Comparison of ENCODE assay signal across 8 mouse cellular contexts in genomic region chr2:120068555-120069465, GRCm38 (mm10). TPM values are rescaled to one million over a fixed set of nuclear protein-coding genes. Genes with fewer than 3 reads are reported as not detected.
DNase-seq lines count a peak whose midpoint lies in the region; ATAC-seq and TF ChIP-seq lines count a peak whose summit lies in the region.

No protein-coding gene starts in this region.

- WGBS in embryonic facial prominence, embryonic 13.5 days, result 40% methylated on average over 16 of the region's 16 CpGs
- 40% methylated on average over 16 of the region's 16 CpGs for WGBS in intestine, embryonic 14.5 days
- WGBS in lung, postnatal 0 days, result 45% methylated on average over 16 of the region's 16 CpGs

- no peaks in the 10 kb centered on the region; the same call in 1 of the 2 replicates for H3K27me3 ChIP-seq in embryonic facial prominence, embryonic 13.5 days
- H3K27me3 ChIP-seq in intestine, embryonic 14.5 days (replicated peaks; ENCODE audit: control insufficient read depth, insufficient read depth, low read length), result no peaks in the 10 kb centered on the region
- H3K27me3 ChIP-seq in lung, postnatal 0 days (replicated peaks; ENCODE audit: insufficient read depth, low read length), result no peaks in the 10 kb centered on the region

- no peak overlapping the region for H3K4me3 ChIP-seq in embryonic facial prominence, embryonic 13.5 days
- H3K4me3 ChIP-seq in intestine, embryonic 14.5 days (ENCODE audit: low read depth, low read length), result no peak overlapping the region
- no peak overlapping the region for H3K4me3 ChIP-seq in lung, postnatal 0 days (ENCODE audit: low read depth, low read length)

- no peak overlapping the region for H3K27ac ChIP-seq in embryonic facial prominence, embryonic 13.5 days
- no peak overlapping the region for H3K27ac ChIP-seq in intestine, embryonic 14.5 days (ENCODE audit: low read depth)
- H3K27ac ChIP-seq in lung, postnatal 0 days (ENCODE audit: low read length), result no peak overlapping the region

- no peak for TF ChIP-seq EP300 in lung, postnatal 0 days (IDR thresholded peaks at IDR 0.05)

- H3K36me3 ChIP-seq in embryonic facial prominence, embryonic 13.5 days, result no peaks in the 10 kb centered on the region
- no peaks in the 10 kb centered on the region for H3K36me3 ChIP-seq in intestine, embryonic 14.5 days (ENCODE audit: control insufficient read depth, insufficient read depth, low read length)
- no peaks in the 10 kb centered on the region for H3K36me3 ChIP-seq in lung, postnatal 0 days (ENCODE audit: insufficient read depth, low read length)

- intact Hi-C loops in heart, postnatal 10 days (cut with DNase I), result no loop called here
- intact Hi-C loops in heart, postnatal 36 days (cut with DNase I), result no loop called here

- peak; percentile 45 to 59 for DNase-seq in heart, postnatal 10 days
- DNase-seq in heart, postnatal 36 days, result no peak
- peak; percentile 56 for DNase-seq in ZHBTc4 (ENCODE audit: low read depth, low spot score)
- no peak for DNase-seq in intestine, embryonic 14.5 days (ENCODE audit: low spot score)
- DNase-seq in lung, postnatal 0 days (ENCODE audit: low spot score), result peak; percentile 64
- peak; percentile 30 for DNase-seq in retina, postnatal 7 days (ENCODE audit: low read depth, low spot score)

- peak; percentile 85 for TF ChIP-seq CTCF in lung, postnatal 0 days (IDR thresholded peaks at IDR 0.05)

- 0 out of 2 replicates have a peak, but pooled peaks cover 2% of the 10 kb centered on the region for H3K4me1 ChIP-seq in embryonic facial prominence, embryonic 13.5 days
- no peaks in the 10 kb centered on the region for H3K4me1 ChIP-seq in intestine, embryonic 14.5 days (replicated peaks; ENCODE audit: control insufficient read depth, insufficient read depth, low read length)
- H3K4me1 ChIP-seq in lung, postnatal 0 days (ENCODE audit: insufficient read depth, low read depth, low read length), result no peaks in the 10 kb centered on the region

- peak overlapping the region; percentile 57; the same call in 1 of the 2 replicates for H3K9ac ChIP-seq in embryonic facial prominence, embryonic 13.5 days
- no peak overlapping the region for H3K9ac ChIP-seq in intestine, embryonic 14.5 days (ENCODE audit: low read length)
- H3K9ac ChIP-seq in lung, postnatal 0 days (replicated peaks; ENCODE audit: low read depth), result no peak overlapping the region

- H3K9me3 ChIP-seq in embryonic facial prominence, embryonic 13.5 days, result no peaks in the 10 kb centered on the region
- no peaks in the 10 kb centered on the region for H3K9me3 ChIP-seq in intestine, embryonic 14.5 days (ENCODE audit: control insufficient read depth, low read length)
- H3K9me3 ChIP-seq in lung, postnatal 0 days (ENCODE audit: low read length), result no peaks in the 10 kb centered on the region

- peak overlapping the region; percentile 43 for H3K4me2 ChIP-seq in embryonic facial prominence, embryonic 13.5 days
- no peak overlapping the region for H3K4me2 ChIP-seq in intestine, embryonic 14.5 days (ENCODE audit: low read length)
- H3K4me2 ChIP-seq in lung, postnatal 0 days (replicated peaks; ENCODE audit: low read depth, low read length), result no peak overlapping the region

- ATAC-seq in embryonic facial prominence, embryonic 13.5 days (ENCODE audit: insufficient number of reproducible peaks, insufficient read depth, low FRiP score, low TSS enrichment, low read depth), result no peak
- peak; percentile 59 for ATAC-seq in intestine, embryonic 14.5 days (replicated peaks; ENCODE audit: low FRiP score, low TSS enrichment, low read depth)
- ATAC-seq in lung, postnatal 0 days, result peak; percentile 60
- no peak for ATAC-seq in erythroblast, adult 5-6 weeks (replicated peaks; ENCODE audit: low FRiP score, poor library complexity, severe bottlenecking)

RNA-seq across cellular contexts. Expression of gene Pla2g4b, which starts 35.6 kb away (rescaled TPM):
- 1 to 10 TPM; 1.7 to 1.8 TPM for total RNA-seq in heart, postnatal 10 days (2021)
- total RNA-seq in heart, postnatal 36 days (2021), result 1 to 10 TPM; 2.0 to 2.1 TPM
- 1.8 and 2.6 TPM in 2 replicates for polyA plus RNA-seq in embryonic facial prominence, embryonic 13.5 days (2015; fragmentation: Nextera tagmentation; extraction: Ambion mirVana)
- polyA plus RNA-seq in intestine, embryonic 14.5 days (2014; fragmentation: Nextera tagmentation; extraction: Ambion mirVana), result 0.72 and 1.4 TPM in 2 replicates
- 0.18 and 0.92 TPM in 2 replicates for polyA plus RNA-seq in lung, postnatal 0 days (2015; fragmentation: Nextera tagmentation; extraction: Ambion mirVana)
- total RNA-seq in erythroblast, adult 5-6 weeks (2015; ENCODE audit: low replicate concordance), result 0.63 TPM in 1 of 2 replicates, not detected in the other
- 3.0 and 5.0 TPM in 2 replicates for total RNA-seq in erythroblast, adult 5-6 weeks (2017; ENCODE audit: low replicate concordance)

RNA-seq across cellular contexts. Expression of gene Gm28042, which starts 41.5 kb away (rescaled TPM):
- total RNA-seq in heart, postnatal 10 days (2021), result under 1 TPM; 0.74 to 0.93 TPM
- total RNA-seq in heart, postnatal 36 days (2021), result 1 to 10 TPM in 1 of 2 experiments, under 1 TPM in 1; 0.68 to 1.3 TPM
- polyA plus RNA-seq in embryonic facial prominence, embryonic 13.5 days (2015; fragmentation: Nextera tagmentation; extraction: Ambion mirVana), result 5.2 and 5.4 TPM in 2 replicates
- polyA plus RNA-seq in intestine, embryonic 14.5 days (2014; fragmentation: Nextera tagmentation; extraction: Ambion mirVana), result 2.2 and 3.0 TPM in 2 replicates
- polyA plus RNA-seq in lung, postnatal 0 days (2015; fragmentation: Nextera tagmentation; extraction: Ambion mirVana), result 0.69 and 0.70 TPM in 2 replicates
- 0.96 TPM in 1 of 2 replicates, not detected in the other for total RNA-seq in erythroblast, adult 5-6 weeks (2015; ENCODE audit: low replicate concordance)
- 2.0 TPM in 1 of 2 replicates, not detected in the other for total RNA-seq in erythroblast, adult 5-6 weeks (2017; ENCODE audit: low replicate concordance)

RNA-seq across cellular contexts. Expression of gene Jmjd7, which starts 41.5 kb away (rescaled TPM):
- total RNA-seq in heart, postnatal 10 days (2021), result 10 to 100 TPM; 10.8 to 11.4 TPM
- total RNA-seq in heart, postnatal 36 days (2021), result 1 to 10 TPM; 7.7 to 8.2 TPM
- polyA plus RNA-seq in embryonic facial prominence, embryonic 13.5 days (2015; fragmentation: Nextera tagmentation; extraction: Ambion mirVana), result 20.4 and 24.3 TPM in 2 replicates
- 18.9 and 20.1 TPM in 2 replicates for polyA plus RNA-seq in intestine, embryonic 14.5 days (2014; fragmentation: Nextera tagmentation; extraction: Ambion mirVana)
- 18.1 and 22.6 TPM in 2 replicates for polyA plus RNA-seq in lung, postnatal 0 days (2015; fragmentation: Nextera tagmentation; extraction: Ambion mirVana)
- 1.5 TPM in 1 of 2 replicates, not detected in the other for total RNA-seq in erythroblast, adult 5-6 weeks (2015; ENCODE audit: low replicate concordance)
- total RNA-seq in erythroblast, adult 5-6 weeks (2017; ENCODE audit: low replicate concordance), result 2.4 TPM in 1 of 2 replicates, not detected in the other

Comparison
In these comparisons a context has a peak if more than half of its experiments do, and no peak if none do; other contexts are left out.
1. DNase-seq: peak in heart, postnatal 10 days (2 of 2), ZHBTc4 (single experiment), lung, postnatal 0 days (single experiment) and retina, postnatal 7 days (single experiment); none in heart, postnatal 36 days (0 of 2) and intestine, embryonic 14.5 days (single experiment).
2. ATAC-seq: peak in intestine, embryonic 14.5 days (single experiment) and lung, postnatal 0 days (single experiment); none in embryonic facial prominence, embryonic 13.5 days (single experiment) and erythroblast, adult 5-6 weeks (single experiment).